Mouse (Mus musculus): ENCODE results near the gene Khdc3.
"Not testable (repeated sequence)": the region's sequence is repeated elsewhere in the genome, so short reads cannot be mapped to it uniquely, and the experiment has no call there.

The Khdc3 gene

GRCm38 (mm10) chr9:73101536-73101935 is at the start of gene Khdc3:
Khdc3 (plus strand) TSS chr9:73101836.
- DNase-seq (ENCODE audit: extremely low read depth, insufficient read length, low spot score): no peak

DNA sequence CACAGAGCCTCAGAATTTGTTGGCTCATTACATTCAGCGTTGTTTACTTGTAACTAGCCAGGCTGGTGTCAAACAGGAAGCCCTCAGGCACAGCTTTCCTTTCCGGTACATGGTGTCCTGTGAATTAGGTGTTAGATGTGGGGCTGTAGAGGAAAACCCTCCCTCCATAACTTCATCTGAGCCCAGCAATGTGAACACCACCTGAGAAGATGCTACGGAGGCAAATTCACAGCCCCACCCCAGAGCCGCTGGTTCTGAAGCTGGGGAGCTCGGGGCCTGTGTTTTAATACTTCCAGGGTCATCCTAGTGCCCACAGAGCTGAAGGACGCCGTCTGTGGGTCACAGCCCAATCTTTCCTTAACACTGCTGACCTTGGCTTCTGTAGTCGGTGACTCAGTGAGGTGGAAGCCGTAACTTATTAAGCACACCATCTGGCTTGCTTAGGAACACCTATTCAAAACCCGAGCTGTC is 46.2 kb upstream of the Khdc3 start:
- DNase-seq (ENCODE audit: extremely low read depth, insufficient read length, low spot score): no peak

DNA sequence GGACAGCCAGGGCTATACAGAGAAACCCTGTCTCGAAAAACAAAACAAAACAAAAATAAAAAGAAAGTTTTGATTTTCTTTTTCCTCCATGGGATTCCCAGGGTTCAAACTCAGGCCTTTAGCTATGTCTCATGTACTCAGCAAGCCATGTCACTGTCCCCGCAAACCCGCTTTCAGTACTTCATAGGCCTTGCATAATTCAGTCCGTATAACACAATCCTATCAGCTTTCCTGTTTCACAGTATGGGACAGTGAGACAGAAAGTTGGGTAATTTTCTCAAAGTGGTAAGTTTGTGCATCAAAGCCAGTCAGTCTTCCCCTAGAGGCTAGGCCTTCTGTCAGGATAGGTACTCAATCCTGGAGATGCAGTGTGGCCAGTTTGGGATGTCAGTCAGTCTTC is 42.4 kb upstream of the Khdc3 start:
- no peak for DNase-seq (ENCODE audit: extremely low read depth, insufficient read length, low spot score)

DNA sequence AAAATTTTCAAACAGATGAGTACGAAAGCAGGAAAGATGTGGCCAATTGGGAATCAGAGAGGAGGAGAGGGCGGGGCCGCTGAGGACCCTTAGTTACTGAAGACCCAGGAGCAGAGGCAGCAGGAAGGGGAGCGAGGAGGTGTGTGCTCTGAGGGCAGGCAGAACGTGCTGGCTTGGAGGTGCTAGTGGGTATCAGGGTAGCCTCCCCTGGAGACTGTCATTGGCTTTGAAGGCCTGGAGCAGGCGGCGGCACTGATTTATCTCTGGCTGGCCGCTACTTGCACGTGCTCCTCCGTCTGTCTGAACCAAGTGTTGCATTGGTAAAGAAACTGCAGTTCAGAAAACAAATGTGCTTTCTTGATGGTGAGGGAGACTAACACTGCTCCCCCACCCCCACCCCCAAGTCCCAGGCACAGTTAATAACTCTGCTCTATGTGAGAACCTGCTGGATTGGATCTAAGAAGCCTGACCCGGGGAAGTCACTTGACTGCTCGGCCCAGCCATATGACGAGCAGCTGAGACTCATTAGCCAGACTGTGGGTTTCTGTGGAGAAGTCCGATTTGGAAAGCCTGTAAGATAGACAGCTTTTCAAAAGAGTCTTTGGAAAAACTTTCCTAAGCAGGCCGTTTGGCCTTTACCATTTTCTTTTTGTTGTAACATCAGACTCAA is 37.9 kb upstream of the Khdc3 start:
- no peak for DNase-seq (ENCODE audit: extremely low read depth, insufficient read length, low spot score)

DNA sequence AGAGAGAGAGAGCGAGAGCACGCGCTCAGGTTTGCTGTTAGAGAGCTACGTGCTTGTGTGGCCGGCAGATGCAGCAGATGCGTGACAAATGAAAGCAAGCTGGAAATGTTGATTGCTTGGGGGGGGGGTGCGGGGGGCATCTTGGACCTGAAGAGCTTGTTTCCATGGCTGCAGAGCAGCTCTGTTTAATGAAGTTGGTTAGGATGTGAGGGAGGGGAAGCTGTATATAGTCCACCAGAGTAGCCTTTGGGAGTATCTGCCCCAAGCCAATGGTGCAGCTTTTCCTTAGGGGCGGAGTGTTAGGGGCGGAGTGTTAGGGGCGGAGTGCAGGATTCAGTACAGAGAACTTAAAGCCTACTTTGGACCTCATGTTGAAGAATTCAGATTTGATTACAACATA is 34.5 kb upstream of the Khdc3 start:
- no peak for DNase-seq (ENCODE audit: extremely low read depth, insufficient read length, low spot score)

DNA sequence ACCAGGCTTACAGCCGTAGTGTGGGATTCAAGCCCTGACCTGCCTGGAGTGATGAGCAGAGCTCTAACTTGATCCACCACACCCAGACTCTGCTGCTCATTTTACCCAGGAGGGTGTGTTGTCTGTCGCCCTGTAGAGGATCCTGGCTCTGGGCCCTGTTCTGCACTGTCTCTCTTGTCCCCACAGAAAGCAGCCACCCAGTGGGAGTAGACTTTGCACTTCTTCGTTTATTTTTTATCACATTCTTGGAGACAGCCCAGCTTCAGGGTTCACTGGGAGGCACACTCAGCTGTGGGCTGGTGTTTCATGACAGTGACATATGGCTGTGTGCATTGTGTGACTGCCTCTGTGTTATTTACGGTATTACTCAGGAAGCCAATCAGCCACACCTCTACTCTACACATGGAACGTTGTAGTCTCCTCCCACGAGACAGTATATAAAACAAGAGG is 33.4 kb upstream of the Khdc3 start:
- no peak for DNase-seq (ENCODE audit: extremely low read depth, insufficient read length, low spot score)

GRCm38 (mm10) chr9:73068688-73069087 is 32.9 kb upstream of the Khdc3 start:
- DNase-seq (ENCODE audit: extremely low read depth, insufficient read length, low spot score): no peak

DNA sequence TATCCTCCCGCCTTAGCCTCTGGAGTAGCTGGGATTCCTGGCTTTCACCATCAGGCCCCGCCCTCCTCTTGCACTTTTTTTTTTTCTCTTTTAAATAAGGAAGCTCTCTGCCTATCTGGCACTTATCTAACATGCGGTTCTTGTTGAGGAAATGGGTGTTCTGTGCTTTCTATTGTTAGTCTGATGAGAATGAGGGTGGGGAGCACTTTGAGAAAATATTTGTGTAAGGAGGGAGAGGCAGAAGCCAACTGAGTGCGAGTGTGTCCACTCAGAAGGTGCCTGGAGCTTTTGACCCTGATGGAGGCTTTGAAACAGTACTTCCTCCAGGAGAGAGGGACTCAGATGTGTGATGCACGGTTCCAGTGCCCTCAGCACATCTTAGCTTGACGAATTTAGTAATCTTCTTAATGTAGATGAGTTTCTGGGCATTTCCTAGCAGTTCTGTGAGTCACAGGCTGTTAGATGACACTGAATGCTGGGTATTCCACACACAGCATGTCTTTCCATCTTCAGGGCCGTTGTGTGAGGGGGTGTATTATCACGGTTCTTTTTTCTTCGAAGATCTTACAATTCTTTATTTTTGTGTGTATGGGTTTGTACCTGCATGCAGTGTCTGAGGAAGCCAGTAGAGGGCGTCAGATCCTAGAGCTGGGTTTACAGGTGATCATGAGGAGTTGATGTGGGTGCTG is 30.5 kb upstream of the Khdc3 start:
- DNase-seq (ENCODE audit: extremely low read depth, insufficient read length, low spot score): no peak

DNA sequence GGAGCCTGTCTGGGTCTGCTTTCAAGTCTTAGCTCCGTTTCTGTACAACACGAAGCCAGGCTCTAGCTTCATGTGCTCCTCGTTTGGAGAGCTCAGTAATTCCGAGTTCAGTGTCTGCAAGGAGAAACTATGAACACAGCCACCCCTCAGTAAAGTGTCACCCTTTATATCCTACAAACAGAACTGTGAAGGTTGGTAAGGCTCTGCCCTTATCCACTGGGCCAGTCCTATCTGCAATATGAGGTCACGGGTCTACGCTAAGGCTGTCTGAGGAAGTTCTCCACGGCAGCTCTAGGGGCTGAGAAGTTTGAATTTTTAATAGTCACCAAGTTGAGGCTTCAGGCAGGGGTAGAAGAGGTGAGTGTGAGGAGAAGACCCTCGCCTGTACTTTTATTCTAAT is 29.2 kb upstream of the Khdc3 start:
- no peak for DNase-seq (ENCODE audit: extremely low read depth, insufficient read length, low spot score)

GRCm38 (mm10) chr9:73073169-73073568 is 28.5 kb upstream of the Khdc3 start:
- DNase-seq (ENCODE audit: extremely low read depth, insufficient read length, low spot score): no peak

- DNase-seq (ENCODE audit: extremely low read depth, insufficient read length, low spot score): not testable (repeated sequence)
Observed at GRCm38 (mm10) chr9:73079349-73079748, 22.3 kb upstream of the Khdc3 start.

DNA sequence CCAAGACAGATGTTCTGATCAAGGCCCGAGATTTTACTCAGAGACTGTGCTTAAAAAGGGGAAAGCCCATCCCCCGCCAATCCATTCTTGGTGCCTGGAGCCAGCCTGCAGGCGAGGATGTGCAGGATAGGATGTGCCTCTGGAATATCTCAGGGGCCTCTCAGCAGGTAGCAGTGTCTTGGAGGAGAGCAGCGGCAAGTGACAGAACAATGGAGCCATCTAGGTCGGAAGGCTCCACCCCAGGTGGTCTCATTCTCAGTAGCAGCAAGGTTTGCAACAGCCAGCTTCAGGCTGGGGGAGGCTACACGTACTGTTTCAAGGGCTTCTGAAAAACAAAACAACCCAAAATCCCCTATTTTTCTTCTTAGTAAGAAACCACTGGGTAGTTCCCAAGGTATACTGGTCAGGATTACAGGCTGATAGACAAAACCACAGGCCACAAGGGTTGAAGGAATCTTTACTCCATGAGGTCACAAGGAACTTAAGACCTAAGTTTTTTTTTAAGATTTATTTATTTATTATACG is 21.8 kb upstream of the Khdc3 start:
- DNase-seq (ENCODE audit: extremely low read depth, insufficient read length, low spot score): no peak

- no peak for DNase-seq (ENCODE audit: extremely low read depth, insufficient read length, low spot score)
Observed at GRCm38 (mm10) chr9:73082291-73083000, 19.2 kb upstream of the Khdc3 start.

DNA sequence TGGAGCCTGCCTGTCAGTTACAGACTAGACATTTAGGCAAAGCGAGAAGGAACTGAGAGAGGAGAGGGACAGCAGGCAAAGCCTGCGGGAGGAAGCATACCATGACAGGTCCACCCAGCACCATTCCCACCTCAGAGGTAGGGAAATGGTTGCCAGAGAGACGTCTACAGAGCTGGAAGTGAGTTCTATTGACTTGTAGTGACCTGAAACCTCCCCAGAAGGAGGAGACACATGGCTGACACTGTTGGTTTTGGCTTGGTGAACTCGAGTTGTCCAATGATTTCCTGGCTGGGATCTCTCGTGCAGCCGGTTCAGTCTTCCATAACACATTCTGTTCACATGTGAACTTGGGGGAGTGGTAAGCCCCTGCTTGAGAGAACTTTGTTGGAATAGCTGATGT is 17.7 kb upstream of the Khdc3 start:
- no peak for DNase-seq (ENCODE audit: extremely low read depth, insufficient read length, low spot score)

- no peak for DNase-seq (ENCODE audit: extremely low read depth, insufficient read length, low spot score)
Observed at GRCm38 (mm10) chr9:73085845-73086244, 15.8 kb upstream of the Khdc3 start.

DNA sequence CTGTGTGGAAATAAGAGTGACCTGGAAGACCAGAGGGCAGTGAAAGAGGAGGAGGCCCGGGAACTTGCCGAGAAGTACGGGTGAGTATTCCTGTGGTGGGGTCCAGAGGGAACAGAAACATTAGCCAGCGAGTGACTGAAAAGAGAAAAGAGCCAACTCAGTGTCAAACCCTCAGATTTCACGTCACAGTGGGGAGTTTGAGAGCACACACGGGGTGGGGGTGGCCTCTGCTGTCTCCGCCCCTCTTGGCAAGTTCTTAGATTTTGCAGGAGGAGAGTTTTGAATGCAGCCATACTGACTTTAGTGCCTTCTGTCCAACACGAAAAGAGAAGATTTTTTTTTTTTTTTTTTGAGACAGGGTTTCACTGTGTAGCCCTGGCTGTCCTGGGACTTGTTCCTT is 14.5 kb upstream of the Khdc3 start:
- DNase-seq (ENCODE audit: extremely low read depth, insufficient read length, low spot score): no peak

- DNase-seq (ENCODE audit: extremely low read depth, insufficient read length, low spot score): no peak
Observed at GRCm38 (mm10) chr9:73087581-73087980, 14.1 kb upstream of the Khdc3 start.

- no peak for DNase-seq (ENCODE audit: extremely low read depth, insufficient read length, low spot score)
Observed at GRCm38 (mm10) chr9:73089222-73089920, 12.3 kb upstream of the Khdc3 start.

DNA sequence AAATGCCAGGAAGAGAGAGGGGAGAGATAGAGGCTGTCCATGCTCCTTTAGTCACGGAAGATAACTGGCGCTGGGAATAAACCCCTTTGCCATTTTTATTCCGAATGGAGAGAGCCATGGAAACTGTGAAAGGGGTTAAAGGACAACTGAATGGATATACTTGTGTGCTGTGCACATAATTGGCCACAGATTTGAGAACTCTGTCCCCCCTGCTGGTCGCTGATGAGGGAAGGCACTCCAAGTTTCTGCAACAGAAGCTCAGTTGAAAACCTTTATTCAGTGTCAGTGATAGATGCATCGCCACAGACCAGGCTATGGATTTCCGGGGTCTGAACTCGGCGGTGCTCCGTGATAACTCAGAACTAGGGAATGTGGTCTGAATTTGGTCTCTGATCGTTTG is 11.5 kb upstream of the Khdc3 start:
- no peak for DNase-seq (ENCODE audit: extremely low read depth, insufficient read length, low spot score)

DNA sequence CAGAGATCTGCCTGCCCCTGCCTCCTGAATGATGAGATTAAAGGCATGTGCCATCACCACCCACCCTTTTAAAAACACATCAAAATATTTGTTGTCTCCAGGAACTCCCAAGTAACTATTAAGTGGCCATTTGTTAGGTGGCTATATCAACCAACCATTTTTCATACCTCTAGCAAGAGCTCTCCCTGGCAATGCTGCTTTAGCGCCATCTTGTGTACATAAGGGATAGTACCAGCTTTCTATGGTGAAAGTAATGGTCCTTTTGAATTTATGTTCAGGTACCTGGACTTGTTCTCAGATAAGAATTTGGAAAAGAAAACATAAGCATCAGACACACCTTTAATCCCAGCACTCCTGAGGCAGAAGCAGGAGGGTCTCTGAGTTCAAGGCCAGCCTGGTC is 9.9 kb upstream of the Khdc3 start:
- DNase-seq (ENCODE audit: extremely low read depth, insufficient read length, low spot score): peak; percentile 20

GRCm38 (mm10) chr9:73094580-73094979 is 7.1 kb upstream of the Khdc3 start:
- DNase-seq (ENCODE audit: extremely low read depth, insufficient read length, low spot score): no peak

Measured in 3134 (cell line).